Mouse (Mus musculus) brain, embryonic 14.5 days (tissue): Measurements from ENCODE around the gene Cckar. TPM values are rescaled to one million over a fixed set of nuclear protein-coding genes. Genes with fewer than 3 reads are reported as not detected.

ENCODE experiments used
- DNase-seq: peaks from one replicate; pipeline ENCODE4 v3.0.0-alpha.2; 2011; ENCODE audit warnings: low read depth
- CTCF ChIP-seq: fragments of 200-500 bp; IDR thresholded peaks from 2 replicates; pipeline ENCODE4 v1.5.1; 2012; ENCODE audit warnings: inconsistent platforms, mild to moderate bottlenecking, moderate library complexity, borderline replicate concordance; ENCODE audit not compliant: insufficient read depth, insufficient read length; ENCODE audit errors: extremely low read depth
- POLR2A ChIP-seq: fragments of 200-500 bp; IDR thresholded peaks from 2 replicates; pipeline ENCODE4 v1.6.1; 2012; ENCODE audit warnings: mild to moderate bottlenecking, inconsistent platforms, borderline replicate concordance; ENCODE audit not compliant: poor library complexity, insufficient read depth, insufficient read length, severe bottlenecking; ENCODE audit errors: extremely low read depth
- polyA plus RNA-seq: library from polyadenylated mRNA; depleted of rRNA; stranded (reverse); fragments of >200 nt; gene quantifications from 2 replicates; pipeline ENCODE4 v1.2.3, GENCODE M21; 2012; rRNA removed

The Cckar gene
- polyA plus RNA-seq, 1 experiment: 1.0 TPM

GRCm38 (mm10) chr5:53670321-53670938 is 37.1 kb downstream of the Cckar start:
- DNase-seq: no peak
- no peak for TF ChIP-seq POLR2A
- no peak for TF ChIP-seq CTCF

DNA sequence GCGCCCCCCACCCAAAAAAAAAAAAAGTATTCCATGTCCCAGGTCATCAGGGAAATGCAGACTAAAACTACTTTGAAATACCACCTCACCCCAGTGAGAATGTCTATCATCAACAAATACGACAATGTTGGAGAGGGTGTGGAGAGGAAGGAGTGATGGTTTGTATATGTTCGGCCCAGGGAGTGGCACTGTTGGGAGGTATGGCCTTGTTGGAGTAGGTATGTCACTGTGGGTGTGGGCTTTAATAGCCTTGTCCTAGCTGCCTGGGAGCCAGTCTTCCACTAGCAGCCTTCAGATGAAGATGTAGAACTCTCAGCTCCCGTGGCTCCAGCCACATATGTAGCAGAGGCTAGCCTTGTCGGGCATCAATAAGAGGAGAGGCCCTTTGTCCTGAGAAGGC is 39.5 kb downstream of the Cckar start:
- no peak for TF ChIP-seq CTCF
- no peak for TF ChIP-seq POLR2A
- no peak for DNase-seq

DNA sequence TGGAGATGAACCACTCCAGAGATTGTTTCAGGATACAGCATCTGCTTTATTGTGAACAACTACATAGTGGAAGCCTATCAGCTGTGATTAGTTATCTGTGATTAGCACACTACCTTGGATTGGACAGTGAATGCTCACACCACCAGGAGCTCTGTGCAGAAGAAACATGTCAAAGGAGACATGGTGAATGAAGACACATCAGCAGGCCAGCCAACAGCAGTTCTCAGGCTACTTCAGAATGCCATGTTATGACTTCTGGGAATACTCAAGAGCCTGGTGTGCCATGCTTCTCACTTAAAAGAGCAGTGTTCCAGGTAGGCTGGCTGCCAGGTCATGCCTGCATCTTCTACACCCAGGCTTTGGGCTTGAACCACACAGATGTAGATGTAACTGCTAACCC is 43.8 kb downstream of the Cckar start:
- no peak for DNase-seq
- TF ChIP-seq POLR2A (no peak), CTCF (no peak)

- no peak for TF ChIP-seq POLR2A
- TF ChIP-seq CTCF: no peak
- no peak for DNase-seq
Observed at GRCm38 (mm10) chr5:53662413-53662812, 45.1 kb downstream of the Cckar start.

DNA sequence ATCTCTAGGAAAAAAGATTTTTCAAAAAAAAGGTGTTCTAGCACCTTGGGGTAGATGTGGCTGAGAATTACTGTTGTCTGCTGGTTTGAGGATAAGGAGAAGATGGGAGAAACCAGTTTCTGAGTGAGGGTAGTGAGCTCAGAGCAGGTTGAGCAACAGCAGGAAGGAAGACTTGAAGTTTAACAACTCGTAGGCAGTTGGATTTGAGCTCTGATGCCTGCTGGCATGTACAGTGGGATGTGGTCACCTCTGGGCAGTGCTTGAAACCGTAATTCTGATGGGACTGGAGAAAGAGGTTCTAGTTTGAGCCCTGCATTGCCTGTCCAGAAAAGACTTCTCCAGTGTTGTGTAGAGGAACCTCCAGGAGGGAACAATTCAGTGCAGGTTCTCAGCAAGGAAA is 46.0 kb downstream of the Cckar start:
- no peak for TF ChIP-seq CTCF
- no peak for TF ChIP-seq POLR2A

GRCm38 (mm10) chr5:53657925-53658324 is 49.6 kb downstream of the Cckar start:
- peak; percentile 41 for DNase-seq
- TF ChIP-seq CTCF: peak; percentile 57; the same call in 1 of the 2 replicates
- no peak for TF ChIP-seq POLR2A

More for the DNA sequence above, 46.0 kb downstream of the Cckar start:
- no peak for DNase-seq

DNA sequence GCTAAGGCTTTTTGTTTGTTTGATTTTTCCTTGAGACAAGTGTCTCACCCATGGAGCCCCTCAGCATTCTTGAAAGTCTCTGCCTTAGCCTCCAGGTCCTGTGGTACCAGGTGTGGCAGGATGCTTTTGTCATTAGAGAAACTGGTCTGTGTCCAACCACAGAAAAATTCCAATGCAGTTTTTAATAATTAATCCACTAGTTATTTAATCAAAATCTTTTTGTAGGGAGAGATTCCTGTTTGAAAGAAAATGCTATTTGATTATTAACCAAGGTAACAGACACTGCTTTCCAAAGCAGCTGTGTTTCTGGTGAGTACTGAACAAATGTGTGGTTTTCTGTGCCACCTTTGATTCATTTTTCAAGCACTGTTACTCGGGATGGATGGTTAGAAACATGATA is 50.9 kb downstream of the Cckar start:
- no peak for TF ChIP-seq CTCF
- TF ChIP-seq POLR2A: no peak
- DNase-seq: no peak

Other genes starting within 250 kb of the Cckar start
- gene Rbpj, start 241.6 kb downstream of the Cckar start, polyA plus RNA-seq: 59.4 and 62.6 TPM in 2 replicates
- 64.1 and 65.6 TPM in 2 replicates for gene Tbc1d19, start 101.9 kb upstream of the Cckar start, polyA plus RNA-seq